Mouse (Mus musculus): ENCODE measurements around the gene Aff3. TPM values are rescaled to one million over a fixed set of nuclear protein-coding genes. Genes with fewer than 3 reads are reported as not detected.

The Aff3 gene
- 32.5 TPM for polyA plus RNA-seq (2014; fragmentation: Illumina TruSeq; extraction: RNeasy Lipid Tissue Mini Kit (QIAGEN cat#74804))

GRCm38 (mm10) chr1:38664777-38665176 is at the start of gene Aff3:
TSS of gene Aff3 (minus strand) at chr1:38664955.

GRCm38 (mm10) chr1:38129501-38130267 is 535.1 kb downstream of the Aff3 start, which contains the start of gene Rev1:
TSS of gene Rev1 (minus strand) at chr1:38129801.

Other genes starting within 250 kb of the Aff3 start
- gene Lonrf2, start 171.8 kb upstream of the Aff3 start, polyA plus RNA-seq (2014; fragmentation: Illumina TruSeq; extraction: RNeasy Lipid Tissue Mini Kit (QIAGEN cat#74804)): 3.3 TPM
- gene Chst10, start 233.2 kb upstream of the Aff3 start, polyA plus RNA-seq (2014; fragmentation: Illumina TruSeq; extraction: RNeasy Lipid Tissue Mini Kit (QIAGEN cat#74804)): 2.1 TPM

Data from ovary, adult 10 weeks (tissue).